Mouse (Mus musculus) cortical plate, adult 2 months (tissue): ENCODE measurements at regions not wholly inside any gene's neighbourhood (a gene's known extent, or its start where the extent isn't known, plus 50 kb on each side); places are given as distances from the start of the nearest gene placed in this dataset.

Experiments used
- CTCF ChIP-seq: fragments of 200-500 bp; IDR thresholded peaks from 2 replicates; pipeline ENCODE4 v1.5.1; 2011; ENCODE audit warnings: mild to moderate bottlenecking, control low read depth, low read length; ENCODE audit not compliant: insufficient read depth; ENCODE audit errors: extremely low read depth
- POLR2A ChIP-seq: fragments of 200-500 bp; IDR thresholded peaks from 2 replicates; pipeline ENCODE4 v1.6.1; 2011; ENCODE audit warnings: mild to moderate bottlenecking, low read length, control low read depth; ENCODE audit not compliant: insufficient read depth; ENCODE audit errors: extremely low read depth

DNA sequence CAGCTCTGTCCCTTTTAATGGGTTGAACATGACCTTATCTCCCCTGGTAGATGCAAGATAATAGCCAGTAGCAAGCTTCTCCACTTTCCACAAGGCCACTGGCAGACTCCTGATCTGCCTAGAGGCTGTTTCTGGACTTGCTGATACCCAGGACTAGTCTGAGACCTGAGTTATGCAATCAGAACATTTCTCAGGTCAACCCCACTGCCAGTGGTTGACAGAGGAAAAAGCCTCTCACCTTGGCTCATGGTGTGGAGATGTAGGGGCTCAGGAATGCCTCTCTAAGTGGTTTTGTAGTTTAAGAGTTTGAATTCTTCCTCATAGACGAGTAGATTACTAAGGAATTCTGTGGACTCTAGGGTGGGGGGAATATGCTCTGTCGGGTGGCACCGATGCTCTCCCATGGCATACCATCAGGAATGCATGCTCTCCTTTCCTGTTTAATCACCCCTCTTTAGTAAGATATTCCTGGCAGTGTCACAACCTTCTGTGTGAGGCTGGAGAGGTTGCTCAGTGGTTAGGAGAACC, 226.8 kb downstream of the Brinp2 start:
- TF ChIP-seq CTCF: no peak
- no peak for TF ChIP-seq POLR2A
